Mouse (Mus musculus) heart, embryonic 10.5 days (tissue): ENCODE measurements around the gene Fbxo7. TPM values are rescaled to one million over a fixed set of nuclear protein-coding genes. Genes with fewer than 3 reads are reported as not detected.
"Not testable (repeated sequence)": the region's sequence is repeated elsewhere in the genome, so short reads cannot be mapped to it uniquely, and the experiment has no call there.

ENCODE experiments used
- DNase-seq: peaks from one replicate; pipeline ENCODE4 v3.0.0-alpha.2; 2017; ENCODE audit warnings: low spot score
- H3K27ac ChIP-seq: fragments of 300-500 bp; sonication (generic); 2 replicates; pipeline ENCODE4 v1.5.1; 2016; ENCODE audit warnings: mild to moderate bottlenecking
- H3K27me3 ChIP-seq: fragments of 300-500 bp; sonication (generic); 2 replicates; pipeline ENCODE4 v1.6.1; 2016; ENCODE audit warnings: mild to moderate bottlenecking; ENCODE audit not compliant: poor library complexity, insufficient read depth, severe bottlenecking
- H3K36me3 ChIP-seq: fragments of 300-500 bp; sonication (generic); 2 replicates; pipeline ENCODE4 v1.6.1; 2016; ENCODE audit warnings: mild to moderate bottlenecking, moderate library complexity
- H3K4me1 ChIP-seq: fragments of 300-500 bp; sonication (generic); 2 replicates; pipeline ENCODE4 v1.6.1; 2016; ENCODE audit warnings: mild to moderate bottlenecking
- H3K4me3 ChIP-seq: fragments of 300-500 bp; sonication (generic); 2 replicates; pipeline ENCODE4 v1.5.1; 2016; ENCODE audit warnings: mild to moderate bottlenecking, moderate library complexity
- H3K9me3 ChIP-seq: fragments of 300-500 bp; sonication (generic); 2 replicates; pipeline ENCODE4 v1.6.1; 2016; ENCODE audit warnings: mild to moderate bottlenecking, moderate library complexity
- WGBS: fragments of 180-500 bp; shearing (Covaris S2); methylation state at CpG from one replicate; pipeline ENCODE4 v1.1.7; 2016; 5-methylcytosine and 5-hydroxymethylcytosine counted together
- polyA plus RNA-seq: library from polyadenylated mRNA; unstranded; fragments of >200 nt; fragmentation: Nextera tagmentation; extraction: Ambion mirVana; gene quantifications from 2 replicates; pipeline ENCODE4 v1.2.1, GENCODE M21; 2016

Gene Fbxo7
- polyA plus RNA-seq, 1 experiment from 2014 or later = 22.5 TPM

GRCm38 (mm10) chr10:86018813-86019212, 3.0 kb upstream of the Fbxo7 start:
- 0 out of 2 replicates have a peak, but pooled peaks cover 4% of the 10 kb centered on the region for H3K4me1 ChIP-seq
- no peaks in the 10 kb centered on the region for H3K36me3 ChIP-seq
- no peaks in the 10 kb centered on the region for H3K9me3 ChIP-seq
- no peak for DNase-seq
- 37% methylated on average over 5 of the region's 5 CpGs for whole genome bisulfite sequencing
- no peak overlapping the region for H3K4me3 ChIP-seq
- no peaks in the 10 kb centered on the region for H3K27me3 ChIP-seq
- no peak overlapping the region for H3K27ac ChIP-seq

- H3K4me3 ChIP-seq = peak overlapping the region; percentile 94
- H3K27me3 ChIP-seq = no peaks in the 10 kb centered on the region
- 2% methylated on average over 3 of the region's 3 CpGs for WGBS
- H3K9me3 ChIP-seq = no peaks in the 10 kb centered on the region
- H3K36me3 ChIP-seq = no peaks in the 10 kb centered on the region
- H3K4me1 ChIP-seq = 0 out of 2 replicates have a peak, but pooled peaks cover 4% of the 10 kb centered on the region
- H3K27ac ChIP-seq = 0 out of 2 replicates have a peak overlapping the region, but pooled peaks have one; percentile 97
- DNase-seq = no peak
These were observed 394 bp upstream of the Fbxo7 start for GRCm38 (mm10) chr10:86021408-86021748.

- no peaks in the 10 kb centered on the region for H3K9me3 ChIP-seq
- DNase-seq = no peak
These were observed 673 bp downstream of the Fbxo7 start for GRCm38 (mm10) chr10:86022474-86022816.

GRCm38 (mm10) chr10:86023149-86023548, 1.4 kb downstream of the Fbxo7 start:
- Histone ChIP-seq H3K4me1 (0 out of 2 replicates have a peak, but pooled peaks cover 4% of the 10 kb centered on the region), H3K27me3 (no peaks in the 10 kb centered on the region), H3K27ac (no peak overlapping the region), H3K36me3 (no peaks in the 10 kb centered on the region), H3K9me3 (no peaks in the 10 kb centered on the region), H3K4me3 (peak overlapping the region; percentile 94; the same call in 1 of the 2 replicates)
- DNase-seq = no peak

More at GRCm38 (mm10) chr10:86022474-86022816, 673 bp downstream of the Fbxo7 start:
- H3K4me1 ChIP-seq = 0 out of 2 replicates have a peak, but pooled peaks cover 4% of the 10 kb centered on the region
- H3K4me3 ChIP-seq = peak overlapping the region; percentile 94
- 5% methylated on average over 6 of the region's 6 CpGs for WGBS
- H3K36me3 ChIP-seq = no peaks in the 10 kb centered on the region
- H3K27ac ChIP-seq = peak overlapping the region; percentile 97
- H3K27me3 ChIP-seq = no peaks in the 10 kb centered on the region

- no peaks in the 10 kb centered on the region for H3K27me3 ChIP-seq
- H3K36me3 ChIP-seq = peaks cover 12% of the 10 kb centered on the region
- 0 out of 2 replicates have a peak, but pooled peaks cover 4% of the 10 kb centered on the region for H3K4me1 ChIP-seq
- H3K4me3 ChIP-seq = no peak overlapping the region
- DNase-seq = no peak
- no peak overlapping the region; the same call in 1 of the 2 replicates for H3K27ac ChIP-seq
- no peaks in the 10 kb centered on the region for H3K9me3 ChIP-seq
- 85% methylated on average over 2 of the region's 2 CpGs for WGBS
These were observed 4.1 kb downstream of the Fbxo7 start for GRCm38 (mm10) chr10:86025906-86026305.

GRCm38 (mm10) chr10:86026354-86026753, 4.6 kb downstream of the Fbxo7 start:
- no peak overlapping the region for H3K4me3 ChIP-seq
- no peaks in the 10 kb centered on the region for H3K27me3 ChIP-seq
- no peak for DNase-seq
- H3K9me3 ChIP-seq = no peaks in the 10 kb centered on the region
- H3K27ac ChIP-seq = no peak overlapping the region
- WGBS = 76% methylated on average over 3 of the region's 3 CpGs
- H3K36me3 ChIP-seq = peaks cover 12% of the 10 kb centered on the region
- H3K4me1 ChIP-seq = 0 out of 2 replicates have a peak, but pooled peaks cover 3% of the 10 kb centered on the region

GRCm38 (mm10) chr10:86026807-86027206, 5.0 kb downstream of the Fbxo7 start:
- H3K27me3 ChIP-seq, DNase-seq, H3K4me3 ChIP-seq, H3K9me3 ChIP-seq, H3K4me1 ChIP-seq, H3K27ac ChIP-seq: not testable (repeated sequence)
- 62% methylated on average over 1 of the region's 1 CpGs for WGBS
- H3K36me3 ChIP-seq = peaks cover 12% of the 10 kb centered on the region

- DNase-seq = no peak
- no peak overlapping the region for H3K27ac ChIP-seq
- 88% methylated on average over 7 of the region's 7 CpGs for WGBS
- peaks cover 27% of the 10 kb centered on the region for H3K36me3 ChIP-seq
- H3K9me3 ChIP-seq = no peaks in the 10 kb centered on the region
- no peak overlapping the region for H3K4me3 ChIP-seq
- no peaks in the 10 kb centered on the region for H3K4me1 ChIP-seq
- H3K27me3 ChIP-seq = no peaks in the 10 kb centered on the region
These were observed 9.0 kb downstream of the Fbxo7 start for GRCm38 (mm10) chr10:86030743-86031142.

GRCm38 (mm10) chr10:86032517-86032916, 10.7 kb downstream of the Fbxo7 start:
- Histone ChIP-seq H3K9me3 (no peaks in the 10 kb centered on the region), H3K4me1 (no peaks in the 10 kb centered on the region), H3K27me3 (no peaks in the 10 kb centered on the region), H3K27ac (no peak overlapping the region), H3K4me3 (no peak overlapping the region), H3K36me3 (peaks cover 33% of the 10 kb centered on the region)
- DNase-seq = no peak
- WGBS = 82% methylated on average over 3 of the region's 3 CpGs

- no peak for DNase-seq
- no peak overlapping the region for H3K4me3 ChIP-seq
- peaks cover 34% of the 10 kb centered on the region for H3K36me3 ChIP-seq
- 82% methylated on average over 2 of the region's 2 CpGs for WGBS
- H3K9me3 ChIP-seq = no peaks in the 10 kb centered on the region
- no peaks in the 10 kb centered on the region for H3K4me1 ChIP-seq
- H3K27me3 ChIP-seq = no peaks in the 10 kb centered on the region
- no peak overlapping the region for H3K27ac ChIP-seq
These were observed 12.4 kb downstream of the Fbxo7 start for GRCm38 (mm10) chr10:86034007-86034728.

- H3K27me3 ChIP-seq = no peaks in the 10 kb centered on the region
- H3K9me3 ChIP-seq = no peaks in the 10 kb centered on the region
- no peaks in the 10 kb centered on the region for H3K4me1 ChIP-seq
- H3K4me3 ChIP-seq = no peak overlapping the region
- WGBS = 82% methylated on average over 4 of the region's 4 CpGs
- no peak overlapping the region for H3K27ac ChIP-seq
- peaks cover 26% of the 10 kb centered on the region for H3K36me3 ChIP-seq
- no peak for DNase-seq
These were observed 21.9 kb downstream of the Fbxo7 start for GRCm38 (mm10) chr10:86043651-86044050.

- Histone ChIP-seq H3K4me1 (no peaks in the 10 kb centered on the region), H3K9me3 (no peaks in the 10 kb centered on the region), H3K4me3 (no peak overlapping the region), H3K36me3 (peaks cover 24% of the 10 kb centered on the region), H3K27me3 (no peaks in the 10 kb centered on the region), H3K27ac (no peak overlapping the region)
- 86% methylated on average over 8 of the region's 8 CpGs for WGBS
- DNase-seq = no peak
These were observed 22.3 kb downstream of the Fbxo7 start for GRCm38 (mm10) chr10:86044066-86044465.

- WGBS = 85% methylated on average over 1 of the region's 1 CpGs
- peak; percentile 56 for DNase-seq
- no peak overlapping the region for H3K27ac ChIP-seq
- no peak overlapping the region for H3K4me3 ChIP-seq
- no peaks in the 10 kb centered on the region for H3K9me3 ChIP-seq
- H3K4me1 ChIP-seq = no peaks in the 10 kb centered on the region
- H3K27me3 ChIP-seq = no peaks in the 10 kb centered on the region
- peaks cover 22% of the 10 kb centered on the region for H3K36me3 ChIP-seq
These were observed 24.6 kb downstream of the Fbxo7 start for GRCm38 (mm10) chr10:86046371-86046770.

- Histone ChIP-seq H3K27ac (no peak overlapping the region), H3K4me1 (peaks cover 5% of the 10 kb centered on the region), H3K27me3 (no peaks in the 10 kb centered on the region), H3K36me3 (peaks cover 23% of the 10 kb centered on the region), H3K4me3 (no peak overlapping the region), H3K9me3 (no peaks in the 10 kb centered on the region)
- DNase-seq = peak; percentile 58
- 91% methylated on average over 9 of the region's 9 CpGs for WGBS
These were observed 26.0 kb downstream of the Fbxo7 start for GRCm38 (mm10) chr10:86047786-86048185.
